Mouse (Mus musculus) frontal cortex, adult (tissue): ENCODE results near the gene Abcg8.

Experiments
- ATAC-seq: cut with Nextera tagmentation; 2 replicates; pipeline ENCODE4 v1.9.2; 2017; ENCODE audit warnings: mild to moderate bottlenecking, moderate library complexity, mixed read lengths; ENCODE audit not compliant: low TSS enrichment

Abcg8 gene

GRCm38 (mm10) chr17:84709403-84709851 is 33.3 kb downstream of the Abcg8 start:
- no peak for ATAC-seq

- peak; percentile 94 for ATAC-seq
Measured at GRCm38 (mm10) chr17:84713563-84714164, 37.6 kb downstream of the Abcg8 start.

GRCm38 (mm10) chr17:84714930-84715329 is 38.8 kb downstream of the Abcg8 start:
- no peak for ATAC-seq

- no peak for ATAC-seq
Measured at GRCm38 (mm10) chr17:84716252-84716872, 40.3 kb downstream of the Abcg8 start.

- no peak for ATAC-seq
Measured at GRCm38 (mm10) chr17:84717416-84717815, 41.3 kb downstream of the Abcg8 start.

- no peak for ATAC-seq
Measured at GRCm38 (mm10) chr17:84719105-84719504, 43.0 kb downstream of the Abcg8 start.

GRCm38 (mm10) chr17:84724028-84724427 is 47.9 kb downstream of the Abcg8 start:
- peak; percentile 59; the same call in 1 of the 2 replicates for ATAC-seq

- no peak for ATAC-seq
Measured at GRCm38 (mm10) chr17:84725163-84725562, 49.1 kb downstream of the Abcg8 start.

- ATAC-seq, result no peak
Measured at GRCm38 (mm10) chr17:84728201-84728911, 52.3 kb downstream of the Abcg8 start.

GRCm38 (mm10) chr17:84729140-84729539 is 53.0 kb downstream of the Abcg8 start:
- ATAC-seq, result no peak

- no peak for ATAC-seq
Measured at GRCm38 (mm10) chr17:84731361-84731760, 55.3 kb downstream of the Abcg8 start.

GRCm38 (mm10) chr17:84732612-84733011 is 56.5 kb downstream of the Abcg8 start:
- no peak for ATAC-seq

GRCm38 (mm10) chr17:84736719-84737118 is 60.6 kb downstream of the Abcg8 start:
- ATAC-seq, result no peak

- ATAC-seq, result no peak
Measured at GRCm38 (mm10) chr17:84738073-84738797, 62.1 kb downstream of the Abcg8 start.

- ATAC-seq, result no peak
Measured at GRCm38 (mm10) chr17:84744256-84744655, 68.2 kb downstream of the Abcg8 start.

- no peak for ATAC-seq
Measured at GRCm38 (mm10) chr17:84745001-84745400, 68.9 kb downstream of the Abcg8 start.

- peak; percentile 75 for ATAC-seq
Measured at GRCm38 (mm10) chr17:84747212-84747611, 71.1 kb downstream of the Abcg8 start.

- ATAC-seq, result no peak; the same call in 1 of the 2 replicates
Measured at GRCm38 (mm10) chr17:84748152-84748682, 72.1 kb downstream of the Abcg8 start.

- ATAC-seq, result peak; percentile 36
Measured at GRCm38 (mm10) chr17:84749297-84749696, 73.2 kb downstream of the Abcg8 start.
